Mouse (Mus musculus) ES-Bruce4 (cell line): ENCODE data around the gene Dnaaf2.

ENCODE experiments used
- CTCF ChIP-seq: IDR thresholded peaks from one replicate; pipeline ENCODE4 v1.8.1; 2011; ENCODE audit warnings: low read depth, low read length
- EP300 ChIP-seq: IDR thresholded peaks from 2 replicates; pipeline ENCODE4 v1.6.1; 2011; ENCODE audit warnings: low read depth, low read length; ENCODE audit not compliant: insufficient read depth
- POLR2A ChIP-seq: IDR thresholded peaks from one replicate; pipeline ENCODE4 v1.8.1; 2011; ENCODE audit warnings: low read length; ENCODE audit not compliant: insufficient read depth

DNA sequence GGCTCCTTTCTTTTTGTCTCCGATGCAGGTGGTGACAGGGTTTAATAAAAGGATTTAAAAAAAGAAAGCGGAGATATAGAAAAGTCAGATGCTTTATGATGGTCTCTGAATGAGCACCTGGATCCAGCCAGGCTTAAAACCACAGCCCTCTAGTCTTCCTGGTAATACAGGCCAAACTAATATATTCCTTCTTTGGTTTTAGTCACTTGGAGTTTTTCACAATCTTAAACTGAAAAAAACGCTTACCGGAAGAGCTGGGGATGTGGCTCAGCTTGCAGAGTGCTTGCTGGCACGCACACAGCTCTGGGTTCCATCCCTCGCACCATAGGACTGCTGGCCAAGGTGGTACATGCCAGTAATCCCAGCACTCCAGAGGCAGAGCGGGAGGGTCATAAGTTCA is 18.4 kb upstream of the Dnaaf2 start:
- TF ChIP-seq POLR2A (no peak), CTCF (no peak), EP300 (no peak)
